Comparison of ENCODE assay signal across 13 mouse cellular contexts in genomic region chr6:99527457-99528105, GRCm38 (mm10). TPM values are rescaled to one million over a fixed set of nuclear protein-coding genes. Genes with fewer than 3 reads are reported as not detected.
DNase-seq lines count a peak whose midpoint lies in the region; ATAC-seq and TF ChIP-seq lines count a peak whose summit lies in the region.
"Had no signal": no experiment of that assay in that cellular context is flagged by ENCODE, and none has a peak within 500 bp of the region (broad histone marks: within the 10 kb centered on the region; RNA-seq: fewer than 3 reads in every experiment).

No protein-coding gene starts in this region.

- no peaks in the 10 kb centered on the region for H3K9me3 ChIP-seq in intestine, postnatal 0 days (ENCODE audit: control insufficient read depth)
- peaks cover 7% of the 10 kb centered on the region for H3K9me3 ChIP-seq in intestine, embryonic 16.5 days (ENCODE audit: control insufficient read depth, low read length)
- no peaks in the 10 kb centered on the region for H3K9me3 ChIP-seq in midbrain, postnatal 0 days (ENCODE audit: low read length)
- no peaks in the 10 kb centered on the region for H3K9me3 ChIP-seq in midbrain, embryonic 14.5 days (ENCODE audit: control insufficient read depth, low read length)
- no peaks in the 10 kb centered on the region for H3K9me3 ChIP-seq in MEL (replicated peaks; ENCODE audit: insufficient read depth, low read length)
- no peaks in the 10 kb centered on the region for H3K9me3 ChIP-seq in stomach, postnatal 0 days (ENCODE audit: control insufficient read depth, low read length)

- H3K4me1 ChIP-seq in intestine, postnatal 0 days (replicated peaks; ENCODE audit: control insufficient read depth, insufficient read depth, low read length), result no peaks in the 10 kb centered on the region
- no peaks in the 10 kb centered on the region; the same call in none of the 2 replicates for H3K4me1 ChIP-seq in intestine, embryonic 16.5 days (ENCODE audit: control insufficient read depth, insufficient read depth, low read length)
- H3K4me1 ChIP-seq in midbrain, postnatal 0 days (ENCODE audit: insufficient read depth, low read length), result no peaks in the 10 kb centered on the region
- no peaks in the 10 kb centered on the region for H3K4me1 ChIP-seq in midbrain, embryonic 14.5 days (ENCODE audit: control insufficient read depth, insufficient read depth, low read length)
- H3K4me1 ChIP-seq in MEL (ENCODE audit: control insufficient read depth in 1 of 2, insufficient read depth in 2 of 2, low read length in 2 of 2), result no peaks in the 10 kb centered on the region
- H3K4me1 ChIP-seq in stomach, postnatal 0 days (replicated peaks; ENCODE audit: control insufficient read depth, insufficient read depth), result no peaks in the 10 kb centered on the region

- TF ChIP-seq POLR2A in MEL (IDR thresholded peaks at IDR 0.05; ENCODE audit: control insufficient read depth in 1 of 2, insufficient read depth in 1 of 2, low read depth in 1 of 2, low read length in 2 of 2, poor library complexity in 1 of 2), result no peak

- H3K27ac ChIP-seq in intestine, postnatal 0 days (ENCODE audit: low read depth, low read length), result no peak overlapping the region
- no peak overlapping the region for H3K27ac ChIP-seq in intestine, embryonic 16.5 days (ENCODE audit: low read length)
- no peak overlapping the region for H3K27ac ChIP-seq in midbrain, postnatal 0 days (ENCODE audit: low read depth, low read length)
- H3K27ac ChIP-seq in midbrain, embryonic 14.5 days (replicated peaks; ENCODE audit: low read depth, low read length), result no peak overlapping the region
- H3K27ac ChIP-seq in MEL (ENCODE audit: control insufficient read depth, low read depth, low read length), result no peak overlapping the region
- H3K27ac ChIP-seq in stomach, postnatal 0 days (replicated peaks), result no peak overlapping the region
- H3K27ac ChIP-seq: limb, embryonic 10.5 days had no signal

- H3K4me3 ChIP-seq in intestine, postnatal 0 days (ENCODE audit: low read depth, low read length), result no peak overlapping the region
- no peak overlapping the region for H3K4me3 ChIP-seq in intestine, embryonic 16.5 days (ENCODE audit: low read length)
- no peak overlapping the region for H3K4me3 ChIP-seq in midbrain, postnatal 0 days (ENCODE audit: low read depth, low read length)
- no peak overlapping the region for H3K4me3 ChIP-seq in midbrain, embryonic 14.5 days (replicated peaks; ENCODE audit: low read depth, low read length)
- no peak overlapping the region for H3K4me3 ChIP-seq in MEL (ENCODE audit: control insufficient read depth in 1 of 2, insufficient read depth in 1 of 2, low read depth in 2 of 2, low read length in 2 of 2)
- H3K4me3 ChIP-seq in stomach, postnatal 0 days (ENCODE audit: low read depth, low read length), result no peak overlapping the region
- H3K4me3 ChIP-seq: limb, embryonic 10.5 days; megakaryocyte, embryonic 14.5 days had no signal

- no peaks in the 10 kb centered on the region for H3K27me3 ChIP-seq in intestine, postnatal 0 days (replicated peaks; ENCODE audit: control insufficient read depth, insufficient read depth, low read length)
- H3K27me3 ChIP-seq in intestine, embryonic 16.5 days (replicated peaks; ENCODE audit: control insufficient read depth, insufficient read depth, low read length), result no peaks in the 10 kb centered on the region
- H3K27me3 ChIP-seq in midbrain, postnatal 0 days (ENCODE audit: insufficient read depth, low read length), result no peaks in the 10 kb centered on the region
- no peaks in the 10 kb centered on the region for H3K27me3 ChIP-seq in midbrain, embryonic 14.5 days (ENCODE audit: control insufficient read depth, insufficient read depth, low read length)
- H3K27me3 ChIP-seq in MEL (ENCODE audit: control insufficient read depth in 1 of 2, insufficient read depth in 2 of 2, low read length in 2 of 2), result no peaks in the 10 kb centered on the region
- no peaks in the 10 kb centered on the region for H3K27me3 ChIP-seq in stomach, postnatal 0 days (ENCODE audit: control insufficient read depth, insufficient read depth, low read length)

- no peak overlapping the region for H3K4me2 ChIP-seq in intestine, postnatal 0 days (replicated peaks; ENCODE audit: low read depth)
- H3K4me2 ChIP-seq in intestine, embryonic 16.5 days (ENCODE audit: low read depth, low read length), result no peak overlapping the region
- no peak overlapping the region for H3K4me2 ChIP-seq in midbrain, postnatal 0 days (ENCODE audit: low read depth, low read length, poor library complexity, severe bottlenecking)
- H3K4me2 ChIP-seq in midbrain, embryonic 14.5 days (ENCODE audit: low read length), result no peak overlapping the region
- H3K4me2 ChIP-seq in stomach, postnatal 0 days (replicated peaks; ENCODE audit: low read depth), result no peak overlapping the region

- peak; percentile 60 for TF ChIP-seq RAD21 in MEL (IDR thresholded peaks at IDR 0.05; ENCODE audit: low read depth, low read length)

- no peaks in the 10 kb centered on the region; the same call in 1 of the 2 replicates for H3K36me3 ChIP-seq in intestine, postnatal 0 days (ENCODE audit: control insufficient read depth, insufficient read depth)
- H3K36me3 ChIP-seq in intestine, embryonic 16.5 days (ENCODE audit: control insufficient read depth, insufficient read depth, low read length), result peaks cover 6% of the 10 kb centered on the region; the same call in 1 of the 2 replicates
- no peaks in the 10 kb centered on the region for H3K36me3 ChIP-seq in midbrain, postnatal 0 days (ENCODE audit: insufficient read depth, low read length)
- no peaks in the 10 kb centered on the region for H3K36me3 ChIP-seq in midbrain, embryonic 14.5 days (ENCODE audit: control insufficient read depth, insufficient read depth, low read length)
- H3K36me3 ChIP-seq in MEL (ENCODE audit: control insufficient read depth in 1 of 2, insufficient read depth in 2 of 2, low read length in 2 of 2), result no peaks in the 10 kb centered on the region
- no peaks in the 10 kb centered on the region for H3K36me3 ChIP-seq in stomach, postnatal 0 days (ENCODE audit: control insufficient read depth, insufficient read depth, low read length)

- peaks cover 3% of the 10 kb centered on the region; the same call in 1 of the 2 replicates for H3K79me2 ChIP-seq in MEL (ENCODE audit: control insufficient read depth, insufficient read depth, low read length, poor library complexity)

- H3K9ac ChIP-seq in intestine, postnatal 0 days (ENCODE audit: low read depth, low read length), result no peak overlapping the region
- H3K9ac ChIP-seq in intestine, embryonic 16.5 days (ENCODE audit: low read depth, low read length), result no peak overlapping the region
- H3K9ac ChIP-seq in midbrain, postnatal 0 days (replicated peaks; ENCODE audit: low read length, poor library complexity, severe bottlenecking), result no peak overlapping the region
- H3K9ac ChIP-seq in midbrain, embryonic 14.5 days (replicated peaks; ENCODE audit: low read length), result no peak overlapping the region
- no peak overlapping the region for H3K9ac ChIP-seq in MEL (ENCODE audit: control insufficient read depth, low read depth, low read length, poor library complexity, severe bottlenecking)
- H3K9ac ChIP-seq in stomach, postnatal 0 days (ENCODE audit: low read length), result no peak overlapping the region

- TF ChIP-seq CTCF in intestine, postnatal 0 days (IDR thresholded peaks at IDR 0.05; ENCODE audit: low read depth), result peak; percentile 58
- TF ChIP-seq CTCF in midbrain, postnatal 0 days (IDR thresholded peaks at IDR 0.05), result peak; percentile 47
- TF ChIP-seq CTCF in MEL (IDR thresholded peaks at IDR 0.05 in 2 of 3, conservative IDR thresholded peaks at IDR 0.05 in 1 of 3; ENCODE audit: control insufficient read depth in 1 of 3, insufficient read depth in 1 of 3, low read depth in 2 of 3, low read length in 3 of 3, poor library complexity in 1 of 3, severe bottlenecking in 1 of 3), result peak; percentile 39 to 84 (median 51)
- peak; percentile 56 for TF ChIP-seq CTCF in stomach, postnatal 0 days (IDR thresholded peaks at IDR 0.05; ENCODE audit: low read depth)

- 88% methylated on average over 6 of the region's 6 CpGs for WGBS in intestine, postnatal 0 days
- WGBS in intestine, embryonic 16.5 days, result 89% methylated on average over 6 of the region's 6 CpGs
- 93% methylated on average over 6 of the region's 6 CpGs for WGBS in midbrain, postnatal 0 days
- 96% methylated on average over 6 of the region's 6 CpGs for WGBS in midbrain, embryonic 14.5 days
- WGBS in stomach, postnatal 0 days, result 92% methylated on average over 6 of the region's 6 CpGs

- no peak for DNase-seq in midbrain, postnatal 0 days (ENCODE audit: low spot score)
- DNase-seq in midbrain, embryonic 14.5 days, result no peak
- peak; percentile 47 for DNase-seq in MEL (ENCODE audit: low read depth, low spot score)
- DNase-seq in stomach, postnatal 0 days (ENCODE audit: low spot score), result no peak
- DNase-seq: adrenal gland, adult 2 months; cerebellum, adult 9-11 months; kidney, postnatal 14 days; spleen, adult 18-20 months had no signal

- no peak for TF ChIP-seq EP300 in MEL (IDR thresholded peaks at IDR 0.05; ENCODE audit: low read depth in 1 of 2, low read length in 2 of 2)
- TF ChIP-seq EP300 in stomach, postnatal 0 days (optimal IDR thresholded peaks at IDR 0.05), result no peak

- ATAC-seq in intestine, postnatal 0 days, result no peak
- no peak for ATAC-seq in intestine, embryonic 16.5 days
- no peak for ATAC-seq in midbrain, postnatal 0 days (ENCODE audit: low FRiP score)
- no peak for ATAC-seq in midbrain, embryonic 14.5 days (ENCODE audit: low FRiP score, low TSS enrichment)
- ATAC-seq in stomach, postnatal 0 days (ENCODE audit: low FRiP score, low TSS enrichment), result no peak
- no peak for ATAC-seq in megakaryocyte, adult 5-6 weeks (ENCODE audit: poor library complexity, severe bottlenecking)

TF ChIP-seq in MEL, 35 proteins besides CTCF, POLR2A, EP300 and RAD21:
- TF ChIP-seq MAZ (IDR thresholded peaks at IDR 0.05; ENCODE audit: low read depth, low read length), result no peak
- TF ChIP-seq ZNF384 (IDR thresholded peaks at IDR 0.05; ENCODE audit: low read depth, low read length), result no peak
- TF ChIP-seq SMC3 (IDR thresholded peaks at IDR 0.05; ENCODE audit: low read depth, low read length), result peak; percentile 44
- TF ChIP-seq ZC3H11A (IDR thresholded peaks at IDR 0.05; ENCODE audit: low read depth, low read length), result 0 out of 2 replicates have a peak, but pooled peaks have one; percentile 14

RNA-seq across cellular contexts. Expression of gene Foxp1, which starts 5.1 kb away (rescaled TPM):
- 45.3 and 57.0 TPM in 2 replicates for polyA plus RNA-seq in intestine, postnatal 0 days (2015; fragmentation: Nextera tagmentation; extraction: Ambion mirVana)
- polyA plus RNA-seq in intestine, embryonic 16.5 days (2015; fragmentation: Nextera tagmentation; extraction: Ambion mirVana), result 74.8 and 74.9 TPM in 2 replicates
- 66.2 and 71.1 TPM in 2 replicates for total RNA-seq in midbrain, postnatal 0 days (2014; rRNA removed)
- 67.8 and 74.3 TPM in 2 replicates for polyA plus RNA-seq in midbrain, postnatal 0 days (2015; fragmentation: Nextera tagmentation; extraction: Ambion mirVana)
- polyA plus RNA-seq in midbrain, embryonic 14.5 days (2014; fragmentation: Nextera tagmentation; extraction: Ambion mirVana), result 77.5 and 89.2 TPM in 2 replicates
- 16.1 and 20.8 TPM in 2 replicates for total RNA-seq in MEL (2012; rRNA removed)
- polyA plus RNA-seq in MEL (2012; ENCODE audit: insufficient read depth in 1 of 2, insufficient read length in 2 of 2, low read depth in 1 of 2, low replicate concordance in 2 of 2, missing spikeins in 1 of 2), result 10 to 100 TPM in 1 of 2 experiments, not detected in 1; 42.0 TPM
- polyA plus RNA-seq in stomach, postnatal 0 days (2015; fragmentation: Nextera tagmentation; extraction: Ambion mirVana), result 68.9 and 74.5 TPM in 2 replicates
- 85.2 and 92.7 TPM in 2 replicates for total RNA-seq in megakaryocyte, adult 5-6 weeks (2015)
- 59.5 and 68.6 TPM in 2 replicates for total RNA-seq in megakaryocyte, adult 5-6 weeks (2017)
